Mouse (Mus musculus): ENCODE data around the gene 1700029I15Rik. TPM values are rescaled to one million over a fixed set of nuclear protein-coding genes. Genes with fewer than 3 reads are reported as not detected.

1700029I15Rik gene
- polyA plus RNA-seq, 1 experiment = 1.1 TPM

- Histone ChIP-seq H3K4me1 (ENCODE audit: control insufficient read depth, insufficient read depth, low read length) (peaks cover 52% of the 10 kb centered on the region), H3K4me3 (ENCODE audit: insufficient read depth, low read length) (peak overlapping the region; percentile 83), H3K27ac (ENCODE audit: insufficient read depth, low read depth, low read length) (no peak overlapping the region)
- no peak for TF ChIP-seq CTCF (IDR thresholded peaks at IDR 0.05; ENCODE audit: low read depth, low read length)
- TF ChIP-seq POLR2A (IDR thresholded peaks at IDR 0.05; ENCODE audit: borderline replicate concordance, low read depth, low read length) = no peak
Observed at GRCm38 (mm10) chr2:92432299-92433295, 50.3 kb downstream of the 1700029I15Rik start.

DNA sequence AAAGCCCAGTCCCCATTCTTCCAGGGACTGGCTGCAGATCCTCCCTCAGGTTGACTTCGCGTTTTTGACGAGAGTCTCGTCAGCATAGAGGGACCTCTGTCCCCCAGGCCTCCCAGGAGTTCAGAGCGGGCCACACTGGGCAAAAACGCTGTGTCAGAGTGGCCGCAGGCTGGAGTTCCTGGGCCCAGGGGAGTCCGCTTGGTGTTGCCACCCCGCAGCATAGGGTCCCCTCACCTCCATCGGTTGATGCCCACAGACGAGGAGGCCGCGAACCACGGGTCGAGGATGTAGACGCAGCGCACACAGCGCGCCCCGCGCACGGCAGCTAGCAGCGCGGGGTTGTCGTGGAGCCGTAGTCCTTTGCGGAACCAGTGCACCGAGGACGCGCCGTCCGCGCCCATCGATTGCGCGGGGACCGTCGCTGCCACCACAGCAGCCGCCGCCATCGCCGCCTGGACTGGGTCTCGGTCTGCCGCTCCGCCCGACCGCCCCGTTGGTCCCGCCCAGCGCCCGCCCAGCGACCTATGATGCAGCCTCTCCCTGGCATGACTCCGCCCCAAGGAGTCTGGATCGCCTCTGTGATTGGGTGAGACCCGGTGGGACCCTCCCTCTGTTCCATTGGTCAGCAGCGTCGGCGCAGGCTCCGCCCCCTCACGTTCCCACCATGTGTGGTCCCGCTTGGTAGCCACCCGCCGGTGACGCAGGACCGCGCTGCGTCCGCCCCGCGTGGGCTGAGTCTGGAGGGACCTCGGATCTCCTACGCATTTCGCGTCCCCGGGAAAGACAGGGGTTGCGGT is 51.4 kb downstream of the 1700029I15Rik start, which contains the start of gene Cry2:
Cry2 (minus strand) TSS at position 466 of the 797 bp plus-strand sequence.
- no peak for TF ChIP-seq CTCF (IDR thresholded peaks at IDR 0.05; ENCODE audit: low read depth, low read length)
- 0 out of 2 replicates have a peak, but pooled peaks have one; percentile 20 for TF ChIP-seq POLR2A (IDR thresholded peaks at IDR 0.05; ENCODE audit: borderline replicate concordance, low read depth, low read length)
- Histone ChIP-seq H3K27ac (ENCODE audit: insufficient read depth, low read depth, low read length) (peak within 1 kb of the TSS; percentile 46), H3K4me3 (ENCODE audit: insufficient read depth, low read length) (peak within 1 kb of the TSS; percentile 83), H3K4me1 (ENCODE audit: control insufficient read depth, insufficient read depth, low read length) (peaks cover 43% of the 10 kb centered on the region)

GRCm38 (mm10) chr2:92434375-92434745 is 52.0 kb downstream of the 1700029I15Rik start:
- no peak for TF ChIP-seq POLR2A (IDR thresholded peaks at IDR 0.05; ENCODE audit: borderline replicate concordance, low read depth, low read length)
- TF ChIP-seq CTCF (IDR thresholded peaks at IDR 0.05; ENCODE audit: low read depth, low read length) = no peak
- H3K4me3 ChIP-seq (ENCODE audit: insufficient read depth, low read length) = peak overlapping the region; percentile 71
- H3K27ac ChIP-seq (ENCODE audit: insufficient read depth, low read depth, low read length) = peak overlapping the region; percentile 46
- H3K4me1 ChIP-seq (ENCODE audit: control insufficient read depth, insufficient read depth, low read length) = peaks cover 37% of the 10 kb centered on the region

DNA sequence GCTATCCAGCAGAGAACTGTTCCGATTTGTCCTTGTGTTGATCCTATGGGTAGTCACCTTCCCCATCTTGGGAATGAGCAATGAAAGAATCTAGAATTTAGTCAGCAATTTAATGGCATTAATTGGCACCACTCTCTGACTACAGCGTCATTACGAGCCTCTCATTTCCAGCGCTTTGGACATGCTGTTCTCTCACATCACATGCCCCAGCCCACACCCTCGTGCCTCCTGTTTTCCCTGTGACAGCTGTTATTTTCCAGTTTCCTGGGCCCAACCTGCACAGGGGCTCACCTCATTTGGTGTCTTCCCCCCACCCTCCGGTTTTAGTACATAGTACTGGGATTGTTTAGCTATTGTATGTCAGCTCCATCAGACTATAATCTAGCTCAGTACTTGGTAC is 52.7 kb downstream of the 1700029I15Rik start:
- no peak overlapping the region for H3K27ac ChIP-seq (ENCODE audit: insufficient read depth, low read depth, low read length)
- TF ChIP-seq CTCF (IDR thresholded peaks at IDR 0.05; ENCODE audit: low read depth, low read length) (no peak), POLR2A (IDR thresholded peaks at IDR 0.05; ENCODE audit: borderline replicate concordance, low read depth, low read length) (no peak)
- H3K4me3 ChIP-seq (ENCODE audit: insufficient read depth, low read length) = no peak overlapping the region
- H3K4me1 ChIP-seq (ENCODE audit: control insufficient read depth, insufficient read depth, low read length) = peaks cover 32% of the 10 kb centered on the region

Other genes starting within 250 kb of the 1700029I15Rik start
- 14.3 and 17.7 TPM in 2 replicates for gene Pex16, start 7.9 kb upstream of the 1700029I15Rik start, polyA plus RNA-seq (2012; ENCODE audit: insufficient read depth, insufficient read length, missing spikeins)
- not detected in 2 replicates for gene Large2, start 7.7 kb upstream of the 1700029I15Rik start, polyA plus RNA-seq (2012; ENCODE audit: insufficient read depth, insufficient read length, missing spikeins)
- 0.25 TPM in 1 of 2 replicates, not detected in the other for gene Mapk8ip1, start 18.7 kb downstream of the 1700029I15Rik start, polyA plus RNA-seq (2012; ENCODE audit: insufficient read depth, insufficient read length, missing spikeins)
- gene Cry2, start 51.5 kb downstream of the 1700029I15Rik start, polyA plus RNA-seq (2012; ENCODE audit: insufficient read depth, insufficient read length, missing spikeins) = 5.4 and 5.8 TPM in 2 replicates
- gene Slc35c1, start 78.0 kb downstream of the 1700029I15Rik start, polyA plus RNA-seq (2012; ENCODE audit: insufficient read depth, insufficient read length, missing spikeins) = 22.8 and 27.4 TPM in 2 replicates
- gene Chst1, start 217.2 kb downstream of the 1700029I15Rik start, polyA plus RNA-seq (2012; ENCODE audit: insufficient read depth, insufficient read length, missing spikeins) = 1.6 and 1.7 TPM in 2 replicates